Mouse (Mus musculus) leukemia stem cell, adult 10-12 weeks (primary cell): ENCODE measurements around the gene Mrps33. TPM values are rescaled to one million over a fixed set of nuclear protein-coding genes. Genes with fewer than 3 reads are reported as not detected.

ENCODE experiments used
- polyA plus RNA-seq: library from polyadenylated mRNA; stranded (reverse); fragments of >175 nt; gene quantifications from 2 replicates; pipeline ENCODE4 v1.2.3, GENCODE M21; 2012; ENCODE audit warnings: low replicate concordance

Gene Mrps33
- 1.6 and 4.9 TPM in 2 replicates for polyA plus RNA-seq

DNA sequence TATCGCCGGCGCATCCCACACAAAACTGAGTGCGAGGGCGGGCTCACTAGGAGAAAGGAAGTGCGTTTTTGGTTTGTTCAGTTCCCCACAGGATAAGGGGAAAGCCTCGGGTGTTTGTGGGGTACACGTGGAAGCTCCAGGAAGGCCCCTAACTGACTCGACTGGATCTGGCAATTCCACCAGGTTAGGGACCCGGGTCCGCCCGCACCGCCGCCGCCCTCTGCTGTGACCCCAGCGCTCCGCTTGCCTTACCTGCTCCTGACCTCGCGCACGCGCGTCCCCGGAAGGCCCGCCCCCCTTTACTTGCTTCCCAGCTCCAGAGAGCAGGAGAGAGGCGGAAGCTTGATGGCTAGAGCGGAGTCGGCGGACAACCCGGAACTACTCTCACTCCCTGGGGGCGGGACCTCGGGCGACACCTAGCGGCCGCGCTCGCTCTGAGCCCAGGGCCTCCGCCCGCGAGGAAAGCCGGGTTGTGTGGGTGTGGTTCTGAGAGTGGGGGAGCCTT lies at the start of gene Mrps33:
Gene Mrps33, minus strand, starts transcription at position 377 of the 505 bp plus-strand sequence.

Other genes starting within 250 kb of the Mrps33 start
- 17.2 and 21.6 TPM in 2 replicates for gene Adck2, start 237.1 kb downstream of the Mrps33 start, polyA plus RNA-seq
- not detected in 2 replicates for gene Gm42420, start 225.2 kb downstream of the Mrps33 start, polyA plus RNA-seq
- gene Ndufb2, start 218.4 kb downstream of the Mrps33 start, polyA plus RNA-seq: 285 and 367 TPM in 2 replicates
- 2.0 and 4.3 TPM in 2 replicates for gene Braf, start 85.5 kb downstream of the Mrps33 start, polyA plus RNA-seq
- not detected in 2 replicates for gene Tmem178b, start 62.3 kb upstream of the Mrps33 start, polyA plus RNA-seq